Mouse (Mus musculus) lung, postnatal 25 days (tissue): ENCODE results near the gene Aebp2.
"Not testable (repeated sequence)": the region's sequence is repeated elsewhere in the genome, so short reads cannot be mapped to it uniquely, and the experiment has no call there.

Source experiments
- DNase-seq: peaks from one replicate; pipeline ENCODE4 v3.0.0; 2022; ENCODE audit warnings: low spot score

Gene Aebp2

GRCm38 (mm10) chr6:140622391-140623225 lies at the start of gene Aebp2:
TSS of gene Aebp2 (plus strand) at chr6:140622663.
- DNase-seq, result no peak

GRCm38 (mm10) chr6:140574943-140575342 lies 47.5 kb upstream of the Aebp2 start:
- DNase-seq, result no peak

- DNase-seq, result no peak
Observed at GRCm38 (mm10) chr6:140576133-140576532, 46.3 kb upstream of the Aebp2 start.

- DNase-seq, result peak; percentile 23
Observed at GRCm38 (mm10) chr6:140576961-140577821, 45.3 kb upstream of the Aebp2 start.

GRCm38 (mm10) chr6:140577822-140578170 lies 44.7 kb upstream of the Aebp2 start:
- DNase-seq, result no peak

- DNase-seq, result not testable (repeated sequence)
Observed at GRCm38 (mm10) chr6:140578985-140579384, 43.5 kb upstream of the Aebp2 start.

GRCm38 (mm10) chr6:140580170-140580569 lies 42.3 kb upstream of the Aebp2 start:
- no peak for DNase-seq

GRCm38 (mm10) chr6:140586714-140587259 lies 35.7 kb upstream of the Aebp2 start:
- no peak for DNase-seq

GRCm38 (mm10) chr6:140591331-140591730 lies 31.1 kb upstream of the Aebp2 start:
- DNase-seq, result no peak

GRCm38 (mm10) chr6:140592713-140593112 lies 29.8 kb upstream of the Aebp2 start:
- DNase-seq, result no peak

GRCm38 (mm10) chr6:140593420-140594170 lies 28.9 kb upstream of the Aebp2 start:
- DNase-seq, result peak; percentile 61

- not testable (repeated sequence) for DNase-seq
Observed at GRCm38 (mm10) chr6:140595551-140595950, 26.9 kb upstream of the Aebp2 start.

- no peak for DNase-seq
Observed at GRCm38 (mm10) chr6:140597381-140598329, 24.8 kb upstream of the Aebp2 start.

GRCm38 (mm10) chr6:140598516-140598915 lies 23.9 kb upstream of the Aebp2 start:
- no peak for DNase-seq

- no peak for DNase-seq
Observed at GRCm38 (mm10) chr6:140599337-140599736, 23.1 kb upstream of the Aebp2 start.

GRCm38 (mm10) chr6:140600671-140601070 lies 21.8 kb upstream of the Aebp2 start:
- DNase-seq, result not testable (repeated sequence)

GRCm38 (mm10) chr6:140601175-140601574 lies 21.3 kb upstream of the Aebp2 start:
- no peak for DNase-seq

GRCm38 (mm10) chr6:140603228-140603944 lies 19.1 kb upstream of the Aebp2 start:
- no peak for DNase-seq

- not testable (repeated sequence) for DNase-seq
Observed at GRCm38 (mm10) chr6:140605173-140605572, 17.3 kb upstream of the Aebp2 start.

GRCm38 (mm10) chr6:140605732-140606131 lies 16.7 kb upstream of the Aebp2 start:
- no peak for DNase-seq
